Mouse (Mus musculus) embryonic facial prominence, embryonic 13.5 days (tissue): ENCODE measurements around the gene Hist2h2ac. TPM values are rescaled to one million over a fixed set of nuclear protein-coding genes. Genes with fewer than 3 reads are reported as not detected.
"Not testable (repeated sequence)": the region's sequence is repeated elsewhere in the genome, so short reads cannot be mapped to it uniquely, and the experiment has no call there.

Experiments used
- ATAC-seq: fragments of 200-750 bp; cut with Nextera tagmentation; 2 replicates; pipeline ENCODE4 v1.8.0; 2017; ENCODE audit warnings: low read depth; ENCODE audit not compliant: insufficient number of reproducible peaks, insufficient read depth, low FRiP score, low TSS enrichment
- H3K27ac ChIP-seq: fragments of 300-500 bp; sonication (generic); 2 replicates; pipeline ENCODE4 v1.5.1; 2015; ENCODE audit warnings: moderate library complexity, mild to moderate bottlenecking, inconsistent platforms
- H3K27me3 ChIP-seq: fragments of 300-500 bp; sonication (generic); 2 replicates; pipeline ENCODE4 v1.6.1; 2015; ENCODE audit warnings: mild to moderate bottlenecking, inconsistent platforms
- H3K36me3 ChIP-seq: fragments of 300-500 bp; sonication (generic); 2 replicates; pipeline ENCODE4 v1.6.1; 2015; ENCODE audit warnings: mild to moderate bottlenecking, inconsistent platforms
- H3K4me1 ChIP-seq: fragments of 300-500 bp; sonication (generic); 2 replicates; pipeline ENCODE4 v1.6.1; 2015; ENCODE audit warnings: inconsistent platforms
- H3K4me2 ChIP-seq: fragments of 300-500 bp; sonication (generic); 2 replicates; pipeline ENCODE4 v1.6.1; 2015; ENCODE audit warnings: moderate library complexity, mild to moderate bottlenecking, inconsistent platforms
- H3K4me3 ChIP-seq: fragments of 300-500 bp; sonication (generic); 2 replicates; pipeline ENCODE4 v1.5.1; 2015; ENCODE audit warnings: mild to moderate bottlenecking, inconsistent platforms
- H3K9ac ChIP-seq: fragments of 300-500 bp; sonication (generic); 2 replicates; pipeline ENCODE4 v1.6.1; 2015; ENCODE audit warnings: mild to moderate bottlenecking, inconsistent platforms
- H3K9me3 ChIP-seq: fragments of 300-500 bp; sonication (generic); 2 replicates; pipeline ENCODE4 v1.6.1; 2016; ENCODE audit warnings: inconsistent platforms
- WGBS: fragments of 180-500 bp; shearing (Covaris S2); methylation state at CpG from one replicate; pipeline ENCODE4 v1.1.7; 2015; ENCODE audit warnings: mixed read lengths; 5-methylcytosine and 5-hydroxymethylcytosine counted together
- polyA plus RNA-seq: library from polyadenylated mRNA; unstranded; fragments of >200 nt; fragmentation: Nextera tagmentation; extraction: Ambion mirVana; gene quantifications from 2 replicates; pipeline ENCODE4 v1.2.1, GENCODE M21; 2015

Hist2h2ac gene
- polyA plus RNA-seq, 1 experiment from 2014 or later, result 13.2 TPM

DNA sequence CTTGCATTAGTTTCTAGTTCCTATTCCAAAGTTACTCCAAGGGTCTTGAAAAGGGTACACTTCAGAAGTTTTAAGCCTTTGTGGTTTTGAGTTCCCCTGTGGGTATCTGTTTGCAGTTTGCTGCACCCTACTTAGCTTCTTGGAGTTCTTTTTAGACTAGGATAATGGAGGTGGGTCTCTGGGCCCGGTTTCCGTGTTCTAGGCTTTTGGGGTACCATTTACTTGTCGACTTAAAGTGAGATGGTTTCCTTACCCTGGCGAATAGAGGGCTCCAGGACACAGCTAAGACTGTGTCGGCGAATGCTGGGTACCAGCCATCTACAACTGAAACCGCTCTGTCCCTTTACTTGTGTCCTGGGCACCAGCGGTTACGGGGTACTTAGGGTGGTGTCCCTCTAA lies 959 bp upstream of the Hist2h2ac start:
- 17% methylated on average over 9 of the region's 9 CpGs for WGBS
- no peaks in the 10 kb centered on the region for H3K27me3 ChIP-seq
- H3K9me3 ChIP-seq, result no peaks in the 10 kb centered on the region
- ATAC-seq, result no peak
- H3K4me3 ChIP-seq, result peak overlapping the region; percentile 62
- H3K9ac ChIP-seq, result peak overlapping the region; percentile 91
- H3K4me2 ChIP-seq, result peak overlapping the region; percentile 86
- peaks cover 45% of the 10 kb centered on the region for H3K4me1 ChIP-seq
- H3K27ac ChIP-seq, result peak overlapping the region; percentile 99
- no peaks in the 10 kb centered on the region for H3K36me3 ChIP-seq

DNA sequence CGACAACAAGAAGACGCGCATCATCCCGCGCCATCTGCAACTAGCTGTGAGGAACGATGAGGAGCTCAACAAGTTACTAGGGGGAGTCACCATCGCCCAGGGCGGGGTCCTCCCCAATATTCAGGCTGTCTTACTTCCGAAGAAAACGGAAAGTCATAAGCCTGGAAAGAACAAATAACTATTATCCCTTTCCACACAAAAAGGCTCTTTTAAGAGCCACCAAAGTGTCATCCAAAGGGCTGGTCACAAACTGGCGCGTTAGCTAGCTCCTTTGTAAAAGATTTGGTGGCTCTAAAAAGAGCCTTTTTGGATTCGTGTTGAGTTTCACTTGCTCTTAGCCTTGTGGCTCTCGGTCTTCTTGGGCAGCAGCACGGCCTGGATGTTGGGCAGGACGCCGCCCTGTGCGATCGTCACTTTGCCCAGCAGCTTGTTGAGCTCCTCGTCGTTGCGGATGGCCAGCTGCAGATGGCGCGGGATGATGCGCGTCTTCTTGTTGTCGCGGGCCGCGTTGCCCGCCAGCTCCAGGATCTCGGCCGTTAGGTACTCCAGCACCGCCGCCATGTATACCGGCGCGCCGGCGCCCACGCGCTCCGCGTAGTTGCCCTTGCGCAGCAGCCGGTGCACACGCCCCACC lies 432 bp downstream of the Hist2h2ac start:
- not testable (repeated sequence) for H3K27me3 ChIP-seq, H3K9me3 ChIP-seq, H3K36me3 ChIP-seq
- peak overlapping the region; percentile 99 for H3K27ac ChIP-seq
- peak overlapping the region; percentile 86 for H3K4me2 ChIP-seq
- peaks cover 32% of the 10 kb centered on the region for H3K4me1 ChIP-seq
- under 1% methylated on average over 39 of the region's 47 CpGs for WGBS
- peak; percentile 7; the same call in 1 of the 2 replicates for ATAC-seq
- peak overlapping the region; percentile 62 for H3K4me3 ChIP-seq
- peak overlapping the region; percentile 91 for H3K9ac ChIP-seq

DNA sequence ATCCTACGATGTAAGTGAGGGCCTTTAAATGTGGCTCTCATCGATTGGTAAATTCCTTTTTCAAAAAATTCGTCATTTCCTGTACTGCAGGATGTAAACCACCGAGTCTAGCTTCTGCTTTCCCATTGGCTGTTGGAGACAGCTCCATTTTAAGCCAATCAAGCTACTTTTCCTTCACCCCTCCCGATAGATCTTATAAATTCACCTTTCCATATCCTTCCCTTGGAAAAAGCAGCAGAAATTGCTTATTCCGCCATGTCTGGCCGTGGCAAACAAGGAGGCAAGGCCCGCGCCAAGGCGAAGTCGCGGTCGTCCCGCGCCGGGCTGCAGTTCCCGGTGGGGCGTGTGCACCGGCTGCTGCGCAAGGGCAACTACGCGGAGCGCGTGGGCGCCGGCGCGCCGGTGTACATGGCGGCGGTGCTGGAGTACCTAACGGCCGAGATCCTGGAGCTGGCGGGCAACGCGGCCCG lies 984 bp downstream of the Hist2h2ac start, which contains the start of the genes Bola1 and Hist2h2ab:
TSS of gene Bola1 (minus strand) at position 49 of the 470 bp plus-strand sequence.
TSS of gene Hist2h2ab (plus strand) at position 205 of the 470 bp plus-strand sequence.
- Histone ChIP-seq H3K36me3 (no peaks in the 10 kb centered on the region), H3K4me1 (peaks cover 31% of the 10 kb centered on the region), H3K4me2 (peak within 1 kb of the TSS; percentile 86), H3K27me3 (no peaks in the 10 kb centered on the region), H3K4me3 (peak within 1 kb of the TSS; percentile 62), H3K27ac (peak within 1 kb of the TSS; percentile 99), H3K9ac (peak within 1 kb of the TSS; percentile 91), H3K9me3 (no peaks in the 10 kb centered on the region)
- WGBS, result under 1% methylated on average over 37 of the region's 37 CpGs
- ATAC-seq, result peak; percentile 85

DNA sequence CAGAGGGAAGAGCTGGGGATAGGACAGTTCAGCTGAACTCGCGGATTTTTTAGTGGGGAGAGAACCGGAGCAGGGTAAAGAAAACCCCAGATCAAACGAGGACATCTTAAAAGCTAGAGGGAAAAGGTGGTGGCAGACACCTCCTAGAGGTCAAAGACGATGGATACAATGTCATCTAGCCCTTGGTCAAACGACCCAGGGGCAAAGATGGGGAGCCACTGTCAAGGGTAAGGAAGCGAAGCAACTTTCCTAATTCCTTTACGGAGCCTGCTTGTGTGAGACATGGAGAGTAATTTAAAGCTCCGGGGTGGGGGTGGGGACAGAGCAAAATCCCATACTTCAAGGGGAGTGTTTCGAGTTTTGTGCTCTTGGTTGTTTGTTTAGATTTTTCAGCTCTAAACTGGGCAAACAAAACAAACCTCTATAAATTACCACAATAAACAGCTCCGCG lies 1.5 kb downstream of the Hist2h2ac start:
- Histone ChIP-seq H3K9ac (peak overlapping the region; percentile 91), H3K4me1 (peaks cover 31% of the 10 kb centered on the region), H3K4me3 (peak overlapping the region; percentile 62), H3K27ac (peak overlapping the region; percentile 99), H3K36me3 (no peaks in the 10 kb centered on the region), H3K4me2 (peak overlapping the region; percentile 86), H3K9me3 (no peaks in the 10 kb centered on the region), H3K27me3 (no peaks in the 10 kb centered on the region)
- WGBS, result 0% methylated on average over 12 of the region's 12 CpGs
- ATAC-seq, result no peak

- H3K9ac ChIP-seq, result 0 out of 2 replicates have a peak overlapping the region, but pooled peaks have one; percentile 27
- 19% methylated on average over 15 of the region's 15 CpGs for WGBS
- no peaks in the 10 kb centered on the region for H3K4me1 ChIP-seq
- no peaks in the 10 kb centered on the region for H3K36me3 ChIP-seq
- H3K4me3 ChIP-seq, result no peak overlapping the region
- ATAC-seq, result no peak
- no peaks in the 10 kb centered on the region for H3K9me3 ChIP-seq
- H3K27ac ChIP-seq, result no peak overlapping the region
- H3K27me3 ChIP-seq, result no peaks in the 10 kb centered on the region
- no peak overlapping the region for H3K4me2 ChIP-seq
Measured at GRCm38 (mm10) chr3:96209242-96209641, 11.4 kb downstream of the Hist2h2ac start.

GRCm38 (mm10) chr3:96207819-96208218 lies 12.9 kb downstream of the Hist2h2ac start:
- no peaks in the 10 kb centered on the region for H3K36me3 ChIP-seq
- no peaks in the 10 kb centered on the region for H3K9me3 ChIP-seq
- no peak overlapping the region for H3K27ac ChIP-seq
- no peak overlapping the region for H3K4me3 ChIP-seq
- no peak overlapping the region for H3K9ac ChIP-seq
- no peaks in the 10 kb centered on the region for H3K4me1 ChIP-seq
- H3K27me3 ChIP-seq, result no peaks in the 10 kb centered on the region
- ATAC-seq, result no peak
- H3K4me2 ChIP-seq, result no peak overlapping the region
- WGBS, result 83% methylated on average over 3 of the region's 3 CpGs

DNA sequence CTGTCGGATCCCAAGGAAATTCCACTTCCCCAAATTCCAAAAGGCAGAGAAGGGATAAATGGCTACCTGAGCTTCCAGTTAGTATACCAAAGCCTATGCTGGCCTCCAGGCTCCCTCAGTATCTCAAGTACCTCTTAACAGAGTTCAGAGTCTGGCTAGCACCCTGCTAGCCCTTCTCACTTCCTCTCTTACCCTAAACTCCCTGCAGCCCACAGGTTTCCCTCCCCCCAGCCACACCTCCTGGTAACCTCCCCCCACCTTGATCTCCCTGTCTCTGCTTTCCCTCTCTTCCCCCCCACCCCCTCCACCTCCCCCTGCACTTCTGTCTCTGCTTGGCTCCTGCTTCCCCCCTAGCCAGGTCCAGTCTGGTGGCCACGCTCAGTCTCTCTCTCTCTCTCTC lies 20.9 kb downstream of the Hist2h2ac start:
- Histone ChIP-seq H3K27me3 (no peaks in the 10 kb centered on the region), H3K27ac (no peak overlapping the region), H3K9me3 (no peaks in the 10 kb centered on the region), H3K9ac (no peak overlapping the region), H3K4me1 (peaks cover 16% of the 10 kb centered on the region), H3K4me3 (no peak overlapping the region), H3K36me3 (peaks cover 6% of the 10 kb centered on the region; the same call in 1 of the 2 replicates), H3K4me2 (no peak overlapping the region)
- no peak for ATAC-seq
- WGBS, result 60% methylated on average over 2 of the region's 2 CpGs

- not testable (repeated sequence) for H3K27me3 ChIP-seq, H3K4me3 ChIP-seq, ATAC-seq, H3K27ac ChIP-seq, H3K36me3 ChIP-seq, H3K9me3 ChIP-seq, H3K9ac ChIP-seq
- WGBS, result 20% methylated on average over 8 of the region's 8 CpGs
- peaks cover 16% of the 10 kb centered on the region for H3K4me1 ChIP-seq
- peak overlapping the region; percentile 96 for H3K4me2 ChIP-seq
Measured at GRCm38 (mm10) chr3:96198601-96199251, 22.0 kb downstream of the Hist2h2ac start.

GRCm38 (mm10) chr3:96198181-96198580 lies 22.5 kb downstream of the Hist2h2ac start:
- H3K4me1 ChIP-seq, result peaks cover 16% of the 10 kb centered on the region
- peak overlapping the region; percentile 96 for H3K4me2 ChIP-seq
- H3K9ac ChIP-seq, result peak overlapping the region; percentile 59; the same call in 1 of the 2 replicates
- no peak for ATAC-seq
- no peaks in the 10 kb centered on the region for H3K9me3 ChIP-seq
- peak overlapping the region; percentile 63 for H3K4me3 ChIP-seq
- 3% methylated on average over 6 of the region's 6 CpGs for WGBS
- no peaks in the 10 kb centered on the region for H3K27me3 ChIP-seq
- peaks cover 9% of the 10 kb centered on the region; the same call in 1 of the 2 replicates for H3K36me3 ChIP-seq
- H3K27ac ChIP-seq, result 0 out of 2 replicates have a peak overlapping the region, but pooled peaks have one; percentile 57

- Histone ChIP-seq H3K4me2 (peak overlapping the region; percentile 96), H3K9me3 (no peaks in the 10 kb centered on the region), H3K27me3 (no peaks in the 10 kb centered on the region), H3K4me3 (peak overlapping the region; percentile 63), H3K4me1 (peaks cover 19% of the 10 kb centered on the region), H3K9ac (peak overlapping the region; percentile 88), H3K36me3 (peaks cover 9% of the 10 kb centered on the region; the same call in 1 of the 2 replicates), H3K27ac (peak overlapping the region; percentile 96)
- peak; percentile 89 for ATAC-seq
- under 1% methylated on average over 50 of the region's 50 CpGs for WGBS
Measured at GRCm38 (mm10) chr3:96197129-96197749, 23.4 kb downstream of the Hist2h2ac start.

- no peaks in the 10 kb centered on the region for H3K27me3 ChIP-seq
- ATAC-seq, result no peak; the same call in 1 of the 2 replicates
- 17% methylated on average over 27 of the region's 27 CpGs for WGBS
- H3K36me3 ChIP-seq, result peaks cover 9% of the 10 kb centered on the region; the same call in 1 of the 2 replicates
- H3K4me2 ChIP-seq, result peak overlapping the region; percentile 96
- H3K4me1 ChIP-seq, result peaks cover 19% of the 10 kb centered on the region
- H3K9me3 ChIP-seq, result no peaks in the 10 kb centered on the region
- H3K9ac ChIP-seq, result peak overlapping the region; percentile 88
- H3K27ac ChIP-seq, result peak overlapping the region; percentile 96
- H3K4me3 ChIP-seq, result peak overlapping the region; percentile 63
Measured at GRCm38 (mm10) chr3:96196437-96197128, 24.1 kb downstream of the Hist2h2ac start.
